Mouse (Mus musculus) cerebellum, adult 11-12 months (tissue): Measurements from ENCODE around the gene Srsx.
"Not testable (repeated sequence)": the region's sequence is repeated elsewhere in the genome, so short reads cannot be mapped to it uniquely, and the experiment has no call there.

ENCODE experiments used
- DNase-seq: peaks from one replicate; pipeline ENCODE4 v3.0.0; 2022

Srsx gene

DNA sequence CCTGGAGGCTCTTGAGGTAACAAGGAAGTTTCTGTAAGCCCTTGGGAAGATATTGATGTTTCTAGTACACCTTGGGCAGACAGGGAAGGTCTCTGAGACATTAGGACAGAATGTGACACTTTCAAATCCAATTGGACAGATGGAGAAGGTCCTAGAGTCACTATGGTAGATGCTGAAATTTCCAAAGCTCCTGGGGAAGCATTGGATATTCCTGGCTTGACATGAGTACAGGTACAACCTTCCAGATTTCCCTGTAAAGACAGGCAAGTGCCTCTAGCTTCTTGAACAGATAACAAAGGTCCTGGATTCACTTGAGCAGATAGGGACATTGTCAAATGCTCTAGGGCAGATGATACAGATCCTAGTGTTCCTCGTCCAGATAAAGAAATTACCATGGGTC is at the start of gene Srsx:
TSS of gene Srsx (minus strand) at position 101 of the 400 bp plus-strand sequence.
- DNase-seq: not testable (repeated sequence)

DNA sequence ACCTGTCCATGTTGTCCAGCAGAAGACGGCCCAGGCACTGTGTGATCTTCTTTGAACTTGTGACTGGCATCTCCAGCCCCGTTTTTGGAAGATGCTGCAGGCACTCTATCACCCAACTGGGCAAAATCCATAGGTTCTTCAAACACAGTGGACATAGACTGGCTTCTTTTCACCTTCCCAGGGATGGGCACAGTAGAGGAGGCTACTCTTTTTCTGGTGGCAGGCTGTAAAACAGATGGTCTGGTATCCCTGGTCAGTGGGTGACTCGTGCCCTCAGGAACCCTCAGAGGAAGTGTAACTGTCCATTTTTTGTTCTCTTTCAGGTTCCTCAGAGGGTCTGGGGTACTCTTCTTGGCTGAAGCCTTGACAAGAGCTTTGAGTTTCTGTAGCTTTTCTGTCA is 24.5 kb upstream of the Srsx start, which contains the start of gene Gm17577:
TSS of gene Gm17577 (minus strand) at position 101 of the 400 bp plus-strand sequence.
- not testable (repeated sequence) for DNase-seq
